Mouse (Mus musculus) layer of hippocampus, postnatal 36 days (tissue): ENCODE measurements around the gene Prkaca. TPM values are rescaled to one million over a fixed set of nuclear protein-coding genes. Genes with fewer than 3 reads are reported as not detected.
"Not testable (repeated sequence)": the region's sequence is repeated elsewhere in the genome, so short reads cannot be mapped to it uniquely, and the experiment has no call there.

Experiments
- DNase-seq, 2 experiments: peaks; one replicate each; pipeline ENCODE4 v3.0.0; 2022
- total RNA-seq, 2 experiments: library from RNA; stranded (reverse); gene quantifications; 2 replicates each; pipeline ENCODE4 v1.2.3; 2021

Gene Prkaca
- total RNA-seq, 2 experiments from 2014 or later, result 239 to 256 TPM

DNA sequence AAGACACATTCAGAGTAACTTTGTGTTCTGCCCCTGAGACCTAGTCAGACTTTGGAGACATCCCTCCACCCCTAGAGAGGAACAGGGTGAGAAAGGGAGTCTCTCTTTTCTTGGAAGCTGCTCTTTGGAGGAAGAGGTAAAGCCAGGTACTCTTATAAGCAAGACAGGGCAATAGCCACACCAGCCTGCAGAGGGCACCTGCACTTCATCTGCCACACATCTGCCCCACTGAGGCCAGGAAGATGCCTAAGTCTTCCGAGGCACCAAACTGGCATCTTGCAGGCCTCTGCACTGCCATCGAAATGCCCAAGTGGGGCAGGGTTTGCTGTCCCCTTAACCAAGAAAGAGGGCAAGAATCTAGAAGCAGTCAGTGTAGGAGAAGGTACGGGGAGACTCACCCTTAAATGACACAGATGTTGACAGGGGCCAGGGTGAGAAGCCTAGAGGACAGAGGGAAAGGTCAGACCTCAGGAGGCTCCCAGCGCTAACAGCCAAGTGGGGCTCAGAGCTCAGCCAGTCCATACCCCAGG is 3.4 kb downstream of the Prkaca start:
- no peak for DNase-seq

DNA sequence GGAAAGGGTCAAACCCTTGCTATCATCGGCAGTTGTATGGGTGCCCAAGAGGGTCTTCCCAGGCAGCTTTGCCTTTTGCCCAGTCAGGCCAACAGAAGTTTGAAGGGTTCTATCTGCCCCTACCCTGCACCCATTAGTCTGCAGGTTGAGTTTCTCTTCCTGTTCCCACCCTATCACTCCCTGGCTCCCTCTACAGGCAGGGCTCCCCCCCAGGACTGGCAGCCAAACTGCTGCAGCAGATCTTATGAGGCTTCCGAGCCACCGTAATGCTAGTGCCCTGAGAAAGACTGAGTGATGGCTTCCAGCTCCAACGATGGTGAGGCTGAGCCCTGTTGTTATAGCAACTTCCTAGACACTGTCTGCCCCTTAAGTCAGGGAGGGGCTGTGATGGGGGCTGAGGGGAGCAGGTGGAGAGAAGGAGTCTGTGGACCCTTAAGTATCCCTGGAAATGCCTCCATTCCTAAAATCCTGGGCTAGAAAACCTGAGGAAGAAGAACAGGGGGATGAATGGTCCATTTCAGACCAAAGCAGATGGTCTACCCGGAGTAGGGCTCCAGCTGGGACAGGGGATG is 4.1 kb downstream of the Prkaca start:
- DNase-seq, result no peak

DNA sequence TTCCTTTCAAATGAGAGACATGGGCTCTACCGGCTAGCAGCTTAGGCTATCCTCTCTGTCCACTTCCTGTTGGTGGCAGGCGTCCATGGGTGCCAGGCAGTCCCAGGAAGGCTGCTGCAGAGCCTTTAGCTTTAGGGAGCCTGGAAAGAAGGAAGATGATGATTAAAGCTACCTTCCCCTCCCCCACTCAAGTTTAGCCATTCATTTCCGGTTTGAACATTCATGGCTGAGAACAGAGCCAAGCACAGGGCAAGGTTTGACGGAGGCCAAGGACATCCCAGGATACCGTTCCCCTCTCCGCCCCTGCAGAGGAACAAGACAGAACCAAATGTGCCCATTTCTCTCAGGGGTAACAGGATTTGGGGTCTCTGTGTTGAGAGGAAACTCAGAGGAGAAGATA is 4.9 kb downstream of the Prkaca start:
- no peak for DNase-seq

DNA sequence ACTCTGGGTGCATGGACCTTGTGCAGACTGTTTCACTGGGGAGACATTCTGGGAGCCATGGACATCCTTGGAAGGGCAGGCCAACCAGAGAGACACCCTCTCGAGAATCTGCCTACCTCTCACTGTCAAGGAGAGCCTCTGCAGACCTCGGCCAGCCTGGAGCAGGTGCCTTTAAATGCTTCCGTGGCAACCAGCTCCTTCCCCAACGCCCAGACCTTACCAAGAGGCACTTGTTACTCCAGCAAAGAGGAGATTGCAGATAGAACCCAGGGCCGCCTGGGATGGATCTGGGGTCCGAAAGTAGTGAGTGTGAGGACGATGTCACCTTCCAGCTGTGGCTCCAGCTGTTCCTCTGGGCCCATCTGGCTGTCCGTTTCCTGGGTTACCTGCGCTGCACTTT is 5.4 kb downstream of the Prkaca start:
- no peak for DNase-seq

DNA sequence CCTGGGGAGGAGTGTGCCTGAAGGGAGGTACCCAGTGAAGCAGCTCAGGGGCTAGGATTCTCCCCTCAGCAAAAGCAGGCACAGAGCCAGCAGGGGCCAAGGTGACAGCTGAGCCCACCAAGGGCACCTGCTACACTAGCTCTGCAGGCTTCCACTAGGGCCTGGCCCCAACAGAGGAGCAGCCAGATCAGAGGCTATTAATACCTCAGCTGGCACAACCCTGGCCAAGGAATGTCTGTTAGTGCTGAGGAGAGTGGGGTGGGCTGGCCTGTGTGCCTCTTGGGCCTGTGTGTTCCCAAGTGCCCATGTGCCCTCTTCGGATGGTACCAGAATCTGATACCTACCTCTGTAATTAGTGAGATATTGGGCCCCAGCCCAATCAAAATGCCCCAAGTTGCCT is 7.5 kb downstream of the Prkaca start:
- DNase-seq, result no peak

DNA sequence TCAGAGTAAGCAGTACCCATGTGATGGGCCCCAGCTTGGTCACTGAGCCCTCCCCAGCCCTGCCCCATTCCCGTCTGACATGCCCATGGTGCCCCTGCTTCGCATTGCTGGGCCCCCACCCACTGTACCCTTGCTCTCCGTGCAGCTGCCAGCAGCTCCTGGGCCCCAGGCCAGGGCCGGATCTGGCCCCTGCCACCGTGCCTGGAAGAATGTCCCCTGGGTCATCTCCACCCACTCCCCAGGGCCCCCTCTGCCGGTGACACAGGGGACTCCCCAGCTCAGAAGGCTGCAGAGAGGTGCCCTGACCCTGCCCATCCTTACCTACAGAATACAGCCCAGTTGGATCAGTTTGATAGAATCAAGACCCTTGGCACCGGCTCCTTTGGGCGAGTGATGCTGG is 8.1 kb downstream of the Prkaca start:
- DNase-seq, result no peak

DNA sequence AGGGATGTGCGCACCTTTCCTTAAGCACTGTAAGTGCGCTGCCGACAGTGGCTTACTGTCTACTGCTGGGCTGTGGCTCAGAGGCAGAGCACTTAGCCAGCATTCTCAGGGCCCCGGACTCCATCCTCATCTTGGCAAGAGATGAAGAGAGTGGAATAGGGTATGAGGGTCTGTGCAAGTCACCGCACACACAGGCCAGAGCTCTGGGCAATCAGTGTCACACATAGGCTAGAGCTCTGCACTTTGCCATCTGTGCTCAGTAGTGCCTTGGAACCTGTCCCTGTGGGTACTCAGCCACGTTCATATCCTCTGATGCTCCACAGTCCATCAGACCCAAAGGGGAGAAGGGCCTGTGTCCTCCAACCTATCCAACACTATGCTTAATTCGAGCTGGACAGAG is 8.7 kb downstream of the Prkaca start:
- DNase-seq, result no peak

DNA sequence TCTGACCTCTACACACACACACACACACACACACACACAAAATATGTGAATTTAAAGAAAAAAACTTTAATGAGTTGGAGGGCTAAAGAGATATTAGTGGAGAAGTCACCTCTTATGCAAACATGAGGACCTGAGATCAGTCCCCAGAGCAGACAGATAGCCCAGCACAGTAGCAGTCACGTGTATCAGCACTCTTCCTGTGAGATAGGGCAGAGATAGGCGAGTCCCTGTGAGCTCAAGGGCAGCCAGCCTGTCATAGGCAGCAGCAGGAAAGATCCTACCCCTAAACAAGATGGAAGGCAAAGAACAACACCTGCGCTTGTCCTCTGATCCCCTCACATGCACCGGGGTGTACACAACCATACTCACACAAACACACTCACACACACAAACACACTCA is 9.7 kb downstream of the Prkaca start:
- DNase-seq, result no peak

DNA sequence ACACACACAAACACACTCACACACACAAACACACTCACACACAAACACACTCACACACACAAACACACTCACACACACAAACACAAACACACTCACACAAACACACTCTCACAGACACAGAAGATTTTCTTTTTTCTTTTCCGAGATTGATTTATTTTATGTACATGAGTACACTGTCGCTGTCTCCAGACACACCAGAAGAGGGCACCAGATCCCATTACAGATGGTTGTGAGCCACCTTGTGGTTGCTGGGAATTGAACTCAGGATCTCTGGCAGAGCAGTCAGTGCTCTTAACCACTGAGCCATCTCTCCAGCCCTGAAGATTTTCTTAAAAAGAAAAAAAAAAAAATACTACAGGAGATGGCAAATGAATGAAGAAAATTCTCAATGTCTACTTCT is 10.4 kb downstream of the Prkaca start:
- DNase-seq, result not testable (repeated sequence)

DNA sequence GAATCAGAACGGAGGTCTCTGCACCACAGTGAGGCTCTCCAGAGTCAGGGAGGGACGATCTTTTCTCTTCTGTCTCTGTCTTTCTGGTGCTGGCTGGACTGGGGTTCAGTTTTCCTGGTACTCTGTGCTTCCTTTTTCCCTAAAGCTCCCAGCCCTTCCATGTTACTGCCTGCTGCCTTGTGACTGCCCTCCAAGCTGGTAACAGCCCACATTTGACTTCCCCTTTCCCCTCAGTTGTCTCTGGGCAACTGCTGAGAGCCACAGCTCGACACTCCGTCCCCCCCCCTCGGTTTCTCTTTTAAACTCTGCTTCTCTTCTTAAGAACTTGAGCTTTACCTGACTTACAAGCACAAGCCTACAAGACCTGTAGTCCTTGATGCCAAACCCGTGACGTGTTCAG is 16.4 kb downstream of the Prkaca start:
- no peak for DNase-seq

DNA sequence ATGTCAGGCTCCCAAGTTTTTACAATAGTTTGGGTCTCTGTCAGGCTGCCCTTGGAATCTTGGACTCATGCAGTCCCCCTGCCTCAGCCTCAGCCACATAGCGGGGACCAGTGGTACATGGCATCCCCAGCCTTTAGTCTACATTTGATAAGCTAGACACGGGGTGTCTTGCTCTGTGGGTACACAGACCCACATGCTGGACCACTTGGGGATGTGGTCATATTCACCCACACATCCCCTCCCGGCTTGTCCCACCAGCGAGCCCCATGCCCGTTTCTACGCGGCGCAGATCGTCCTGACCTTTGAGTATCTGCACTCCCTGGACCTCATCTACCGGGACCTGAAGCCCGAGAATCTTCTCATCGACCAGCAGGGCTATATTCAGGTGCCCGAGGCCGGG is 17.4 kb downstream of the Prkaca start:
- no peak for DNase-seq

DNA sequence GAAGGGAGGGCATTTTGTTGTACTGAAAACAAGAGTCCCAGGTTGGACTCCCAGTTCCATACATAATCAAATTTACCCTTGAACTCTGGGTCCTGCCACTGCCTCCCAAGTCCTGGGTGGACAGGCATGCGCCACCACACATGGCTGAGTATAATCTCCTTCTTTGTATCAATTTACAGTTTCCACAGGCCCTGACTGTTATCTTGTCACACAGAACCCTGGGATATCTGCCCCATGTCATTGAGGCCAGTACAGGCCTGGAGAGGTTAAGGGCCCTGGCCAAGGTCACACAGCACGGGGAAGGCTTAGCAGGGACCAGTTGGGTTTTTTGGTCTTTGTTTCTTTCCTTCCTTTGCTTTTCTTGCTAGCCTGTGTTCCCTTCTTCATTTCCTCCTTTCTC is 19.7 kb downstream of the Prkaca start:
- DNase-seq, result no peak

DNA sequence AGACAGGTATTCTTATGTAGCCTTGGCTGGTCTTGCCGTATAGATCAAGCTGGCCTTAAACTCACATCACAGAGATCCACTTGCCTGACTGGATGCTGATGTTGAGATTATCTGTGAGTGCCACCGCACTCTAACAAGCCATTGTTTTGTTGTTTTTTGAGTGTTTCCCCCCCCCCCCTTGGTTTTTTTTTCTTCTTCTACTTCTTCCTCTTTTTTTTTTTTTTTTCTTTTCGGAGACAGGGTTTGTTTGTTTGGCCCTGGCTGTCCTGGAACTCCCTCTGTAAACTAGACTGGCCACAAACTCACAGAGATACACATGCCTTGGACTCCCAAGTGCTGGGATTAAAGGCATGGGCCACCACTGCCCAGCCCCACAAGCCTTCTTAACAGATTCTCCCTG is 21.2 kb downstream of the Prkaca start:
- no peak for DNase-seq

DNA sequence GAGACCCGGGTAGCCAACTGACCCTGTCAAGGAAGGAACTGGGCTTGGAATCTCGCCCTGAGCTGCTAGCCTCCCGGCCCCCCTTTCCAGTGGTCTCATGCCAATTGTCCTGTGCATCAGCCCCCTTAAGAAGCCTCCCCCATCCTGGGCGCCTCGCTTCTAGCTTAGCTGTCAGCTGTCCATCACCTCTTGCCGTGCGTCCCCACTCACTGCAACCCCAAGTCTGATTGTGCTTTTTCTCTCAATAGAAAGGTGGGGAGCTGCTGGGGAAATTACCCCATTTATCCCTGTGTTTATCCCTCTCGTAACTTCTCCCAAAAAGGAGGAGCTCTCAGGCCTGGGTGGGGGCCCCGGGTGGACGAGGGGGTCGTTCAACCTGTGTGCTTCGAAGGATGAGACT is 23.2 kb downstream of the Prkaca start:
- no peak for DNase-seq

DNA sequence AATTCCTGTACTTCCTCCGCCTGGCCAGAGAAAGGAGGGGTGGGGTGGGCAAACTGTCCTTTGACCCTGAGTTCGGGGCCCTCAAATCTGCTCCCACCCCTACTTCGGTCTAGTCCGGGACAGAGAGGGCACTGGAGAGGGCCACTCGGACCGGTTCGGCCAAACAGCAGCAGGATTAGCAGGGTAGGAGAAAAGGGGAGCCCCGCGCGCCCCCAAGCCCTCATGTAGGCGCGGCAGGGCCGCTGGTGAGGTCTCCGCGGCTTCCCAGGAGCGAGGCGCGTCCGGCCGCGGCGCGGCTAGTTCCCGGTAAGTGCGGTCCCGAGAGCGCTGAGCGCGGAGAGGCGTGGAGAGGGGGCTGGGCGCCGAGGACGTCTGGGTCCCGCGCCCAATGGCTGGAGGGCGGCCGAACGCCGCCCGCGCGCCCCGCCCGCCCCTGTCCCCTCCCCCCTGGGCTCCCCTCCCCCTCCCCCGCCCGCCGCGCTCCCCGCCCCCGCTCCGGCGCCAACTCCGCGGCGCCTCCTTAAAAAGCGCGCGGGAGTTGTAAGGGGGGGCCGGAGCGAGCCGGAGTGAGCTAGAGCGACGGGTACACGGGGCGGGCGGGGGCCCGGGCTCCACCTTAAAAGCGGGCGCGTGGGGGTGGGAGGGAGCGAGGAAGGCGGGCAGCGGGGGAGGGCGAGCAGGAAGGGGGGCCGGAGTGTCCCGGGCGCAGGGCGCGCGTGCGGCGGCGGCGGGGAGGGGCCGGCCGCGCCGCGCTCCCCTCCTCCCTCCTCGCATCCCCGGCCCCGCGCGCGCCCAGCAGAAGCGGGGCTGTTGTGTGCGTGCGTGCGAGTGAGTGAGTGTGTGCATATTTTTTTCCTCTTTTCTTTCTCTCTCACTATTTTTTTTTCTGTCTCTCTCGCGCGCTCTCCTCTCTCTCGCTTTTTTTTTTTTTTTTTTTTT is 24.0 kb downstream of the Prkaca start:
- peak; percentile 72 to 75 for DNase-seq

DNA sequence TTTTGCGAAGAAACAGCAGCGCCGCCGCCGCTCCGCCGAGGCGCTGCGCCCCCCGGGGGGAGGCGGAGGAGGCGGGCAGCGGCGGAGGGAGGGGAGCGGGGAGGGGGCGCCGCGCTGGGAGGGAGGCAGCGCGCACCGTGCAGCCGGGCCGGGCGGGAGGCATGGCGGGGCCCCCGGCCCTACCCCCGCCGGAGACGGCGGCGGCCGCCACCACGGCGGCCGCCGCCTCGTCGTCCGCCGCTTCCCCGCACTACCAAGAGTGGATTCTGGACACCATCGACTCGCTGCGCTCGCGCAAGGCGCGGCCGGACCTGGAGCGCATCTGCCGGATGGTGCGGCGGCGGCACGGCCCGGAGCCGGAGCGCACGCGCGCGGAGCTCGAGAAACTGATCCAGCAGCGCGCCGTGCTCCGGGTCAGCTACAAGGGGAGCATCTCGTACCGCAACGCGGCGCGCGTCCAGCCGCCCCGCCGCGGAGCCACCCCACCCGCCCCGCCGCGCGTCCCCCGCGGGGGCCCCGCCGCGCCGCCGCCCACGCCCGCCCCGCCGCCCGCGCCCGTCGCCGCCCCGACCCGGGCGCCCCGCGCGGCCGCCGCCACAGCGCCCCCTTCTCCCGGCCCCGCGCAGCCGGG is 24.8 kb downstream of the Prkaca start, which contains the start of gene Samd1:
Samd1 (plus strand) TSS at position 162 of the 631 bp plus-strand sequence.
- DNase-seq, result peak; percentile 43 to 54

DNA sequence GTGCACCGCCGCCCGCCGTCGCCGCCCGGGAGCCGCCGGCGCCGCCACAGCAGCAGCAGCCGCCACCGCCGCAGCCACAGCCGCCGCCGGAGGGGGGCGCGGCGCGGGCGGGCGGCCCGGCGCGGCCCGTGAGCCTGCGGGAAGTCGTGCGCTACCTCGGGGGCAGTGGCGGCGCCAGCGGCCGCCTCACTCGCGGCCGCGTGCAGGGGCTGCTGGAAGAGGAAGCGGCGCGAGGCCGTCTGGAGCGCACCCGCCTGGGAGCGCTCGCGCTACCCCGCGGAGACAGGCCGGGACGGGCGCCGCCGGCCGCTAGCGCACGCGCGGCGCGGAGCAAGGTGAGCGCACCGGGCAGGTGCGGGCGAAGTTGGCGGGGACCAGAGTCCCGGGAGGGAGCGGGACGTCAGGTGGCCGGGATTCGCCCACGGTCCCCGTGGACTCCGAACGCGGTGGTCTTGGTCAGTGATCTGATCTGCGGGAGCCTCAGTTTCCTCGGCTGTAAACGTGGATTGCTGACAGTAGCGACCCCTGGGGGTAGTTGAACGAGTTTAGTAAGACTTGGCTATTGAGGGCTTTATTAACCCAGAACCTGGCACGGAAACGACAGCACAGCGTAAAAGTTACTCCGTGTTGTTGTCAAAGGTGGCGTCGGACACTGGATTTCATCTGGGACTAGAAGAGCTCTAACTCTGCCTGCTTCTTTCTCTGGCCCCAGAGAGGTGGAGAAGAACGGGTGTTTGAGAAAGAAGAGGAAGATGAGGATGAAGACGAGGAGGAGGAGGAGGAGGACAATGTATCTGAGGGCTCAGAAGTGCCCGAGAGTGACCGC is 25.7 kb downstream of the Prkaca start:
- DNase-seq, result peak; percentile 47 to 58

DNA sequence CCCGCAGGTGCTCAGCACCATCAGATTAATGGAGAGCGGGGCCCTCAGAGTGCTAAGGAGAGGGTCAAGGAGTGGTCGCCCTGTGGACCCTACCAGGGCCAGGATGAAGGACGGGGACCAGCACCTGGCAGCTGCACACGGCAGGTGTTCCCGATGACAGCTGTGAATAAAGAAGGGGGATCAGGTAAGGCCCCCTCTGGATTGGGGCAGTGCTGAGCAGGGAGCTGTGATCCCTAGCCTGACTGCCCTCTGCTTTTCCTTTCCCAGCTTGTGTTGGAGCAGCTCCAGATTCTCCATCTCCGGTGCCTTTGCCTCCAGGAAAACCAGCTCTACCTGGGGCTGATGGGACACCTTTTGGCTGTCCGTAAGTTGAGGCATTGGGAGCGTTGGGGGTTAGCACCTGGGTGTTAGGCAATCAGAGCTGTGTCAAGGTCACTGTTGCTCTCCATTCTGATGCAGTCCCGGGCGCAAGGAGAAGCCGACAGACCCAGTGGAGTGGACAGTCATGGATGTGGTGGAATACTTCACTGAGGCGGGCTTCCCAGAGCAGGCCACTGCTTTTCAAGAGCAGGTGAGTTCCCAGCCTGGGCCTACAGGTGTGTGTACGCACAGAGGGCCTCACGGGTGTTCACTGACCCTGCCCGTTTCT is 26.4 kb downstream of the Prkaca start:
- no peak for DNase-seq

DNA sequence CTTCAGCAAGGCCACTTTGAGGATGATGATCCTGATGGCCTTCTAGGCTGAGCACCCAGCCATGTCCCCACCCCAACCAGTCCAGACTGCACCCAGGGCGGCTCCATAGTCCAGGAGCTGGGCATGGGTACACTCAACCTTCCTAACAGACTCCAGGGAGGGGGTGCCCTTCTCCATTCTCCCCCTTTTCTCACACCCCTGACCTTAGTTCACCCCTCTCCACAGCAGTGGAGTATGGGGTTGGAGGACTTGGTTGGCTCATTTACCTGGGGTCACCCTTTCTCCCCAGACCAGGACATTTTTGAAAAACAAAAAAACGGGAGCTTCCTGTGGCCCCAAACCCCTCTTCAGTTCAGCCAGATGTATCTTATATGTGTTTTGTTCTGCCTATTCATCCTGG is 27.0 kb downstream of the Prkaca start:
- DNase-seq, result no peak

DNA sequence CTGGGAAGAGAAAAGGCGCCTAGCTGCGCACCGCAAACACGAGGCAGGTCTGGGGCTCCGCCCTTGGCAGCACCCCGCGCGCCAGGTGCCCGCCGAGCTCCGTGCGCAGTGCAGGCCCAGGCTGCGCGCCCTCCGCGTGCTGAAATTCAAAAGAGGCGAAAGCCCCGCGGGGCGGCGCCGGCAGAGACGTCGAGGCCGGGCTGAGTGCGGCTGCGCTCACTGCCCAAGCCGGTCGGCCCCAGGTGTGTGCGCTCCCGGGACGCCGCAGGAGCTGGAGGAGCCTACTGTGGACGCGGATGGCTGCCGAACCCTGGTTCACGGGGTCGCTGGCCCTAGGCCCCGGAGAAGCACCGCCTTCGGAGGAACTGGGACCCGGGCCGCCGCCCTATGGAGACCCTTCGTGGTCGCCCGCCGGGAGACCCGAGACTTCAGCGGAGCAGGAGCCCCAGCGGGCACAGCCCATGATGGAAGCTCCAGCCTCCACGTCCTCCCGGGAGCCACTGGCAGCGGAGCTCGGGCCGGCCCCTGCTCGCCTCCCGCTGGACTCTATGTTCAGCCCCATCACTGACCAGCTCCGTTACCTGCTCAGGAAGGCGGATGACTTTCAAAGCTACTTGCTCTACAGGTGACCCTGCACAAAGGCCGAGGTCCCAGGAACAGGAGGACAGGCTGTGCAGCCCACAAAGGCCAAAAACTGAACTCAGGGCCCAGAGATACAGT is 28.6 kb downstream of the Prkaca start, which contains the start of gene 1700067K01Rik:
1700067K01Rik (plus strand) TSS at position 222 of the 720 bp plus-strand sequence.
- DNase-seq, result no peak
